Mouse (Mus musculus) layer of hippocampus, adult 9-11 months (tissue): ENCODE measurements around the gene Kcne1l.

Experiments used
- DNase-seq: peaks from one replicate; pipeline ENCODE4 v3.0.0; 2022

Gene Kcne1l

GRCm38 (mm10) chrX:142305869-142306581, at the start of gene Kcne1l:
Gene Kcne1l, minus strand, starts transcription at chrX:142306294.
- no peak for DNase-seq

GRCm38 (mm10) chrX:142336207-142336606, 30.1 kb upstream of the Kcne1l start:
- no peak for DNase-seq

GRCm38 (mm10) chrX:142335502-142335901, 29.4 kb upstream of the Kcne1l start:
- DNase-seq: no peak

- DNase-seq: no peak
Observed at GRCm38 (mm10) chrX:142325760-142326159, 19.7 kb upstream of the Kcne1l start.

- DNase-seq: no peak
Observed at GRCm38 (mm10) chrX:142316106-142316505, 10.0 kb upstream of the Kcne1l start.

GRCm38 (mm10) chrX:142315270-142315669, 9.2 kb upstream of the Kcne1l start:
- no peak for DNase-seq

- DNase-seq: peak; percentile 67
Observed at GRCm38 (mm10) chrX:142314307-142315024, 8.4 kb upstream of the Kcne1l start.

- DNase-seq: peak; percentile 15
Observed at GRCm38 (mm10) chrX:142310431-142310830, 4.3 kb upstream of the Kcne1l start.

- DNase-seq: peak; percentile 24
Observed at GRCm38 (mm10) chrX:142305010-142305868, 855 bp downstream of the Kcne1l start.

- no peak for DNase-seq
Observed at GRCm38 (mm10) chrX:142304592-142304991, 1.5 kb downstream of the Kcne1l start.

- no peak for DNase-seq
Observed at GRCm38 (mm10) chrX:142303456-142303855, 2.6 kb downstream of the Kcne1l start.

- DNase-seq: no peak
Observed at GRCm38 (mm10) chrX:142285905-142286304, 20.2 kb downstream of the Kcne1l start.

- DNase-seq: no peak
Observed at GRCm38 (mm10) chrX:142276573-142276972, 29.5 kb downstream of the Kcne1l start.

- no peak for DNase-seq
Observed at GRCm38 (mm10) chrX:142276031-142276430, 30.1 kb downstream of the Kcne1l start.
